Mouse (Mus musculus): ENCODE results near the gene Gm45717. TPM values are rescaled to one million over a fixed set of nuclear protein-coding genes. Genes with fewer than 3 reads are reported as not detected.

Gm45717 gene
- total and polyA plus RNA-seq, 3 experiments, result not detected

- TF ChIP-seq MYC (IDR thresholded peaks at IDR 0.05; ENCODE audit: low read depth, low read length), result no peak
- TF ChIP-seq ETS1 (IDR thresholded peaks at IDR 0.05; ENCODE audit: low read depth, low read length), result no peak
- TF ChIP-seq ZMIZ1 (IDR thresholded peaks at IDR 0.05; ENCODE audit: low read depth, low read length), result no peak
- no peak for TF ChIP-seq GABPA (IDR thresholded peaks at IDR 0.05; ENCODE audit: low read depth, low read length)
- TF ChIP-seq JUND (IDR thresholded peaks at IDR 0.05; ENCODE audit: low read depth, low read length), result no peak
- no peak for TF ChIP-seq ELF1 (IDR thresholded peaks at IDR 0.05; ENCODE audit: low read depth, low read length)
- no peak for TF ChIP-seq SMC3 (IDR thresholded peaks at IDR 0.05; ENCODE audit: low read depth, low read length)
- TF ChIP-seq CHD1 (IDR thresholded peaks at IDR 0.05; ENCODE audit: low read depth, low read length), result no peak
- TF ChIP-seq MAFK (IDR thresholded peaks at IDR 0.05; ENCODE audit: borderline replicate concordance, low read depth, low read length), result no peak
- no peak for TF ChIP-seq EP300 (IDR thresholded peaks at IDR 0.05; ENCODE audit: low read depth in 1 of 2, low read length in 2 of 2)
- TF ChIP-seq KAT2A (conservative IDR thresholded peaks at IDR 0.05; ENCODE audit: low read depth, low read length), result no peak
- TF ChIP-seq POLR2AphosphoS5 (IDR thresholded peaks at IDR 0.05; ENCODE audit: borderline replicate concordance, low read depth, low read length), result no peak
- no peak for TF ChIP-seq BHLHE40 (IDR thresholded peaks at IDR 0.05; ENCODE audit: borderline replicate concordance, low read depth, low read length)
- TF ChIP-seq CTCF (IDR thresholded peaks at IDR 0.05 in 2 of 3, conservative IDR thresholded peaks at IDR 0.05 in 1 of 3; ENCODE audit: control insufficient read depth in 1 of 3, insufficient read depth in 1 of 3, low read depth in 2 of 3, low read length in 3 of 3, poor library complexity in 1 of 3, severe bottlenecking in 1 of 3), result no peak
- no peak for TF ChIP-seq E2F4 (IDR thresholded peaks at IDR 0.05; ENCODE audit: borderline replicate concordance, low read depth, low read length)
- TF ChIP-seq USF2 (IDR thresholded peaks at IDR 0.05; ENCODE audit: borderline replicate concordance in 1 of 2, insufficient read depth in 1 of 2, low read depth in 1 of 2, low read length in 2 of 2), result no peak
- H3K27me3 ChIP-seq (ENCODE audit: control insufficient read depth in 1 of 2, insufficient read depth in 2 of 2, low read length in 2 of 2), result peaks cover 0 to 9% of the 10 kb centered on the region in 2 experiments; a peak in 3 of 4 replicates
- no peak overlapping the region for H3K9ac ChIP-seq (ENCODE audit: control insufficient read depth, low read depth, low read length, poor library complexity, severe bottlenecking)
- no peak overlapping the region for H3K4me3 ChIP-seq (ENCODE audit: control insufficient read depth in 1 of 2, insufficient read depth in 1 of 2, low read depth in 2 of 2, low read length in 2 of 2)
- DNase-seq (ENCODE audit: low read depth, low spot score), result no peak
- no peaks in the 10 kb centered on the region for H3K9me3 ChIP-seq (replicated peaks; ENCODE audit: insufficient read depth, low read length)
- H3K4me1 ChIP-seq (ENCODE audit: control insufficient read depth in 1 of 2, insufficient read depth in 2 of 2, low read length in 2 of 2), result peaks cover 0 to 9% of the 10 kb centered on the region in 2 experiments; a peak in 1 of 4 replicates
- no peaks in the 10 kb centered on the region for H3K79me2 ChIP-seq (ENCODE audit: control insufficient read depth, insufficient read depth, low read length, poor library complexity)
- peaks cover 0 to 2% of the 10 kb centered on the region in 2 experiments; a peak in 2 of 4 replicates for H3K36me3 ChIP-seq (ENCODE audit: control insufficient read depth in 1 of 2, insufficient read depth in 2 of 2, low read length in 2 of 2)
- no peak overlapping the region for H3K27ac ChIP-seq (ENCODE audit: control insufficient read depth, low read depth, low read length)
These were observed 32.5 kb downstream of the Gm45717 start for GRCm38 (mm10) chr7:140923070-140923775.

GRCm38 (mm10) chr7:140922398-140923069 is 33.2 kb downstream of the Gm45717 start:
- TF ChIP-seq NELFE (IDR thresholded peaks at IDR 0.05; ENCODE audit: low read depth, low read length), result no peak
- no peak for TF ChIP-seq USF1 (IDR thresholded peaks at IDR 0.05; ENCODE audit: low read depth, low read length)
- no peak for TF ChIP-seq CHD2 (IDR thresholded peaks at IDR 0.05; ENCODE audit: low read length)
- no peak for TF ChIP-seq ZNF384 (IDR thresholded peaks at IDR 0.05; ENCODE audit: low read depth, low read length)
- no peak for TF ChIP-seq SMC3 (IDR thresholded peaks at IDR 0.05; ENCODE audit: low read depth, low read length)
- TF ChIP-seq POLR2AphosphoS5 (IDR thresholded peaks at IDR 0.05; ENCODE audit: borderline replicate concordance, low read depth, low read length), result no peak
- TF ChIP-seq CHD1 (IDR thresholded peaks at IDR 0.05; ENCODE audit: low read depth, low read length), result no peak
- no peak for TF ChIP-seq RCOR1 (IDR thresholded peaks at IDR 0.05; ENCODE audit: low read depth, low read length)
- no peak for TF ChIP-seq TCF12 (IDR thresholded peaks at IDR 0.05; ENCODE audit: low read depth, low read length)
- TF ChIP-seq NRF1 (IDR thresholded peaks at IDR 0.05; ENCODE audit: insufficient read depth, low read depth, low read length, poor library complexity, severe bottlenecking), result no peak
- no peak for TF ChIP-seq MXI1 (IDR thresholded peaks at IDR 0.05; ENCODE audit: low read depth, low read length)
- no peak for TF ChIP-seq HCFC1 (IDR thresholded peaks at IDR 0.05; ENCODE audit: low read depth, low read length)
- no peak for TF ChIP-seq POLR2A (IDR thresholded peaks at IDR 0.05; ENCODE audit: control insufficient read depth in 1 of 2, insufficient read depth in 1 of 2, low read depth in 1 of 2, low read length in 2 of 2, poor library complexity in 1 of 2)
- TF ChIP-seq ZC3H11A (IDR thresholded peaks at IDR 0.05; ENCODE audit: low read depth, low read length), result no peak
- Histone ChIP-seq H3K4me1 (ENCODE audit: control insufficient read depth in 1 of 2, insufficient read depth in 2 of 2, low read length in 2 of 2) (peaks cover 0 to 9% of the 10 kb centered on the region in 2 experiments; a peak in 1 of 4 replicates), H3K9ac (ENCODE audit: control insufficient read depth, low read depth, low read length, poor library complexity, severe bottlenecking) (no peak overlapping the region), H3K27ac (ENCODE audit: control insufficient read depth, low read depth, low read length) (no peak overlapping the region), H3K27me3 (ENCODE audit: control insufficient read depth in 1 of 2, insufficient read depth in 2 of 2, low read length in 2 of 2) (peaks cover 0 to 9% of the 10 kb centered on the region in 2 experiments; a peak in 3 of 4 replicates), H3K4me3 (ENCODE audit: control insufficient read depth in 1 of 2, insufficient read depth in 1 of 2, low read depth in 2 of 2, low read length in 2 of 2) (no peak overlapping the region), H3K9me3 (replicated peaks; ENCODE audit: insufficient read depth, low read length) (no peaks in the 10 kb centered on the region), H3K79me2 (ENCODE audit: control insufficient read depth, insufficient read depth, low read length, poor library complexity) (no peaks in the 10 kb centered on the region), H3K36me3 (ENCODE audit: control insufficient read depth in 1 of 2, insufficient read depth in 2 of 2, low read length in 2 of 2) (peaks cover 0 to 4% of the 10 kb centered on the region in 2 experiments; a peak in 2 of 4 replicates)
- DNase-seq (ENCODE audit: low read depth, low spot score), result no peak
